Mouse (Mus musculus) forelimb bud, embryonic 11.5 days (tissue): ENCODE measurements around the gene Nrip3.

Source experiments
- DNase-seq: peaks from one replicate; pipeline ENCODE4 v3.0.0-alpha.2; 2012; ENCODE audit warnings: low read depth, low spot score

Gene Nrip3

DNA sequence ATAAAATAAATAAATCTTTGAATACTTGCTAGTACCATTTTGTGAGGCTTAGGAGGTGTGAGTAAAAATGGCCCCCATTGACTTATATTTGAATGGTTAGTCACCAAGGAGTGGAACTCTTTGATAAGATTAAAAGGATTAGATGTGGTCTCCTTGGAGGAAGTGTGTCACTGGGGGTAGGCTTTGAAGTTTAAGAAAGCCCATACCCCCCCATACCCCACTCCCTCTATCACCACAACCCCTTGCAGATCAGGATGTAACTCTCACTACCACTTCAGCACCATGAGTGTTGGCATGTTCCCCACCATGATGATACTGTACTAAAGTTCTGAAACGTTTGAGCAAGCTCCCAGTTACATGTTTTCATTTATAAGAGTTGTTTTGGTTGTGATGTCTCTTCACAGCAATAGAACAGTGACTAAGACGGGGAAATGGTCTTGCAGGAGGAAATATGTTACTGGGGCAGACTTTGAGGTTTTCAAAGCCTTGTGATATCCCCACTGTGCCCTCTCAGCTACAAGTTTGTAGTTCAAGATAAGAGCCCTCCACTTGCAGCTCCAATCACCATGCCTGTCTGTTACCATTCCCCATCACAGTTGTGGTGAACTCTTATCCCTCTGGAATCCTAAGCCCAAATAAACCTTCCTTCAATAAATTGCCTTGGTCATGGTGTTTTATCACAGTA, 13.0 kb downstream of the Nrip3 start:
- no peak for DNase-seq

DNA sequence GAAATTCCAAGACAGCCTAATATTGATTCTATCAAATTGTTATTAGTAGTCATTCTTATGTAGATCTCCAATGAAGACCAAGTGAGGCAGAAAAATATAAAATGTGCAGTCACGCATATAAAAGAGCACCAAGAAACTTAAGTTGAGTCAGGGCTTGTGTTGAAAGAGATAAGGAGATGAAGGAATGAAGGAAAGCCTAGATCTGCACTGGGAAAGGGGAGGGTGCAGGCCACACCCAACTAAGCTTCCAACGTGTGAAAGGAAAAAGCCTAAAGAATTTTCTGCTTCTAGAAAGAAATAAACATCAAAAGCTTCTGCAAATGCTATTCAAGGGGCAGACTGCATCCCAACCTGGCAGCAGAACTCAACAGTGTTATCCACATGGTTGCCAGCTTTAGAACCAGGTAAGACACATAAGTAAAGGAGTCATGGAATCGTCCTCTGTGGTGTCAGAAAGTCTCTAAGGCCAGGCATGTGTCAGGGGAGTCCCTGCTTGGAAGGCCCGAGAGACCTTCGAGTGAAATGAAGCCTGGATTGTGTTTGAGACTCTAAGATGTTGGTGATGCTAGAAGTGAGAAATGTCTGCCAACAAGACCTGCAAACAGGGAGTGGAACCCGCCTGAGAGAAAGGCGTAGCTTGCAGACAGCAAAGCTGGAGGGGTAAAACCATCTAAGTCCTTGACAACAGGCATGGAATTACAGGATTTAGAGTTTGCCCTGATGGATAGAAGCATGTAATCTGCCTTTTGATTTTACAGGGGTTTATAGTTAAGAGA, 14.1 kb downstream of the Nrip3 start:
- no peak for DNase-seq

DNA sequence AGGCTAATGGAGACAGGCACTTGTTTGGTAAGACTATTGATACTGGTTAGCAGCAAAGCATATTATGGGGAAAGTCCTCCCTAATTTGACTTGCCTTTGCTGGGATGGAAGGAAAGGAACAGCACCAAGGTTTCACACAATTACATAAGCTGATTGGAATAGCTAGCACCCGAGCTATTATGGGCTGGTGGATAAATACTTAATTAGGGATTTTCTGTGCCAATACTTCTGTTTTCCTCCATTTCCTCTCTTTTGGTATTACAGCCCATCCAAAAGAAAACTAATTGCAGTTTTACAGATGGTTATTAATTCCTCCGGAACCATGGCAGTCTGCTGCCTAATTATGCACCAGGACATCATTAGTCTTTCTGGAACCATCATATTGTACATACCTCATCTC, 17.8 kb downstream of the Nrip3 start:
- no peak for DNase-seq

DNA sequence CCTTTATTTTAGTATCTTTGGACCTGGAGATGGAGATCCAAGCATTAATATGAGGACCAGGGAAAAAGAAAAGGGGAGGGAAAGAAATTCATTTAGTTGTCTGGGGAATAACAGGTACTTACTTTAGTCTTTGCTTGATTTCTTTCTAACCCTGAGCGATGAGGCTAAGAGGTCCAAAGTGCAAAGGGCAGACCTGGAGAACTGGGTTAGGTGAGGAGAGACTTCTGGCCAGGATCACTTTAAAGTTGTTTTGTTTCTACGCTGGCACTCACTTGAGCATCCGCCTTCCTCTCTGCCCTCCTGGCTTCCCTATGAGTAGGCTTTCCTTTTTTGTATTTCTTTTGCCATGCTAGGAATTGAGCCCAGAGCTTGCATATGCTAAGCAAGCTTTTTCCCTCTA, 25.5 kb downstream of the Nrip3 start:
- DNase-seq = no peak

DNA sequence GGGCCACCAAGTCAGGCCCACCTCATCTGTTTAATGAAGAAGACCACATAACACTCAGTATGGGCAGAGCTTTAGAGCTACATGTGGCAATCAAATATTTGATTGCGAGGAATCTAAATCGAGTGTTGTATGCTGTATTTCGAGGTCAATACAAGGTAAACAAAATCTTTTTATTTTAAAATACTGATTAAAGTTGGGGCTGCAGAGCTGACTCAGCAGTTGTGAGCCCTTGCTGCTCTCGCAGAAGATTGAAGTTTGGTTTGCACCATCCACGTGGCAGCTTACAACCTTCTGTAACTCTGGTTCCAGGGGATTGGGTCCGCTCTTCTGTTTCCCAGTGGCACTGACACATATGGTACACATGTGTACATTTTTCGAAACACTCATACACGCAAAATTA, 27.8 kb downstream of the Nrip3 start:
- DNase-seq = no peak

DNA sequence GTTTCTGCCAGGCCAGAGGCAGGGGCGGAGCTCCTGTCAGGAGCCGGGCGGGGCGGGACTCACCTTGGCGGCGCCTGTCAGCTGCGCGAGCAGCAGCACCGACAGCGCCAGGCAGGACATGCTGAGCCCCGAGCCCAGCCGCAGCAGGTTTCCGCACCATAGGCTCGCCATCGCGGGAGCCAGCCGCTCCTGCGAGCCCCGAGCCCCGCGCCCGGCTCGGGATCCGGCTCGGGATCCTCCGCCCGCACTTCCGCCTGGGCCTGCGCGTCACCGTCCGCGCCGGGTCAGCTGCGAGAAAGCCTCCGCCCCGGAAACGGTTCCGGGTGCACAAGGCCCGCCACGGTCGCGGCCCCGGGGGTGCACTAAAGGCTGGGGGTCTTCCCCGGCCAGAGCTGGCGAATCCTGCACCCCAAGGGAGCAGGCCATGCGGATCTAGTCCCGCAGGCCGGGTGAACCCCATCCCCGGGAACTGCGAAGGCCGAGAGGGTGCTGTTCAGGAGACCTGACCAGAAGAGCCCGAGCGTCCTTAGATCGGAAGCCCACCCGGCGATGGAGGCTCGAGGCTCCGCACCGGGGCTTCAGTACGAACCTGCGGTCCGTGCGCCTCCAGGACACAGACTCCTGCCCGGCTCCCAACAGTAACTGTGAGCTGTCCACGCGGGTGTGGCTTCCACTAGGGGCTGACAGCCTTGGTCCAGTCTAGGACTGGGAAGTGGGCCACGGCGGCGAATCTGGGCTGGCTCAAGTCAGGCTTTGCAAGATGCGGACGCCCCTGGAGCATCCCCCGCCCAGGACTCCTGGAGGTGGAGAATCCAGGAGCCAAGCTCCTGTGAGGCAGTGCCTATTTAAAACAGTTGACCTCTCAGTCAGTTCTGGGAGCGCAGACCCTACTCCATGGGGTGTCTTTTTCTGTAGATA, 29.6 kb downstream of the Nrip3 start, which contains the start of gene Tmem9b:
Gene Tmem9b (minus strand): TSS at position 868 of the 918 bp plus-strand sequence.
- peak; percentile 57 for DNase-seq

DNA sequence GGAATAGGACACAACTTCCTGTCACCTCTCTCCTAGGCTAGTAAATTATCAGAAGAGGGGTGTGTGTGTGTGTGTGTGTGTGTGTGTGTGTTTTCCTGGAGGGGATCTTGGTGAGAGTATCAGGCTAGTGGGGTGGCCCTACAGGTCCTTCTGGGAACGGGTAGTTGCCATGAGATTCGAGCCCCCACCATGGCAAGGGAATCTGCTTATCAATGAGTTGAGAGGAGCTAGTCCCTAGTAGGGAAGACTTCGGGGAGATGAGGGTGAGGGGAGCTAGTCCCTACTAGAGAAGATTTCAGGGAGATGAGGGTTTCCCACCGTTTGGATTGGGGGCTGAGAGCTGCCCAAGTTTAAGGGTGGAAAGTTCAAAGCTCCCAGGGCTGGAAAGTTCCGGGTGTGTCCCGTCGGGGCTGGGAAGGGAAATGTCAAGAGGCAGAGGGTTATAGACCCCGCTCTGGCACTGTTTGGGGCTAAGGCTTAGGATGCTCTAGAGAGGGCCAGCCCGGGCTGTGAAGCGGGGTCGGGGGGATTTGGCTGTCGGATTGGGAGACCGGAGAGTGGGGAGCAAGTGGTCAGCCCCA, 30.3 kb downstream of the Nrip3 start:
- no peak for DNase-seq

DNA sequence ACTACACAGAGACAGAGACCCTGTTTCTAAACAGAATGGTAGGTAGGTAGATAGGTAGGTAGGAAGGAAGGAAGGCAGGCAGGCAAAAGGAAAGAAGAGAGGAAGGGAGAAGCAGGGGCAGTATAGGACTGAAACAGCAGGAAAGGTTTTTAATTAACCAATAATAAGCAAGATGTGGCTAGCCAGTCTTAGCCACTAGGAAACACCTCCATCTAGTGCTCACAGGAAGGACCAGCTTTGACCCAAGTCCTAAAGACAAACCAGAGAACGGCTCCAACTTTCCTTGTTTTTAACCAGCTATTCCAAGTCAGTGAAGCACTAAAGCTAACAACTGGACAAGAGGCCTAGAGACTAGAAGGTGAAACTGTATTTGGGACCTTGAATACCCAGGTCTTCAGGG, 34.1 kb downstream of the Nrip3 start:
- no peak for DNase-seq

DNA sequence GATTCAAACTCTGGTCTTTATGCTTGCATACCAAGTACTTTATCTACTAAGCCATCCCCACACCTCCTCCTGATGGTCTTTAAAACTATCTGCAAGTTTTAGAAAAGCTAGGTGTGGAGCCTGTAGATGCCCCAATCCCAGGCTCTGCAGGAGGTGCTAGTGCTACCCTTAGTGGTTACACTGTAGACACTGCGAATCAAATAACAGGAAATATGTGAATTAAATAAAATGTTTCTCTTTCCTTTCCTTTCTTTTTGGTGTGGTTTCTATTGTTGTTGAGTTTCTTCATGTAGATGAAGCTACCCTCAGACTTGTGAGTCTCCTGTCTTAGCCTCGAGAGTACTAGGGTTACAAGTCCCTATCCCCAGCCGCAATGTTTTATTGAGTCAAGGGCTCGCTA, 40.1 kb downstream of the Nrip3 start:
- DNase-seq = no peak

DNA sequence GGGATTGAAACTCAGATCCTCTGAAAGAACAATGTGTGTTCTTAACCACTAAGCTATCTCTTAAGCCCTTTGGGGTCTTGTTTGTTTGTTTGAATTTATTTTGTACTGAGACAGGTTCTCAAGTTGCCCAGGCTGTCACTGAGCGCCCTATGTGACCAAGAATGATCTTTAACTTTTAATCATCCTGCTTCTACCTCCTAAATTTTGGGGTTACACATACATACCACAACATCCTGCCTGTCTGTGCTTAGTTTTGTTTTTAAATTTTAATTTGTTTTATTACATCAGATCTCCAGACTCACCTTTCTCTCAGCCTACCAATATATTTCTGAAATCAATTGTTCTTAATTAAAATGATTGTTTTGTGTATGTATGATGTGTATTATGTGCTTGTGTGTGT, 40.8 kb downstream of the Nrip3 start:
- no peak for DNase-seq

DNA sequence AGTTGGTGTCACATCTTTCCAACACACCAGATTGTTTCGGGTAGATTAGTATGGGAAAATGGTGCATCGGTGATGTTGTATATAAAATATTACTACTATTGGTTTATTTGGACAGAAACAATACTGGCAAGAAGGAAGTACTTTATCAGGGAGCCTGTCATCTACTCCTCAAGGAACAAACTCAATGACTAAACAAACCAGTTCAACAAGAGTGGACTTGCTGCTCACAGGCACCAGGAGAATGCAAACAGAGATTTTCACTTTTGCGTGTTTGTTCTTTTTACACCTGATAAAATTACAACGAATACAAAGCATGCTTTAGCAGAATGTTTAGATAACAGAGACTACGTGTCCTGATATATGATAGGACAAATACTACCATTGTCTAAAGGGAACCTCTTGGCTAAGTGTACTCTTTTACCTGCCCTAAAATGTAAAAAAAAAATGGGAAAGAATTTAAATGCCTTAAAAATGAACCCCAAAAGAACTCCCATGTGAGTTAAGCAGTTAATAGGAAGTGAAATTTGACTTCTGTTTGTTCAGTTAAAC, 41.9 kb downstream of the Nrip3 start:
- no peak for DNase-seq

DNA sequence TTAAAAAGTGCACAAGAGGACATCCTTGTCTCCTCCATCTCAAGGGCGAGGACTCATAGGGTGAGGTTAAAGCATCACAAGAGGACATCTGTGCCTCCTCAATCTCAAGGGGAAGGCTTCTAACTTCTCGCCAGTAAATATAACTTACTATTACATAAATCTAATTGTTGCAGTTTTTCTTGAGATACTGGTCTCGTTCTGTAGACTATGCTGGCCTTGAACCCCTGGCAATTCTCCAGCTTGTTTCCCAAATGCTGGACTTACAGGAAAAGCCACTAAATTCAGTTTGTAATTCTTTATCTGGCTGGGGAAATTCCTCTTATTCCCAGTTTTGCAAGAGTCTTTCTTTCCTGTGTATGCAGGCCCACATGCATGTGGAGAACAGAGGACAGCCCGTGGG, 47.0 kb downstream of the Nrip3 start:
- DNase-seq = no peak

DNA sequence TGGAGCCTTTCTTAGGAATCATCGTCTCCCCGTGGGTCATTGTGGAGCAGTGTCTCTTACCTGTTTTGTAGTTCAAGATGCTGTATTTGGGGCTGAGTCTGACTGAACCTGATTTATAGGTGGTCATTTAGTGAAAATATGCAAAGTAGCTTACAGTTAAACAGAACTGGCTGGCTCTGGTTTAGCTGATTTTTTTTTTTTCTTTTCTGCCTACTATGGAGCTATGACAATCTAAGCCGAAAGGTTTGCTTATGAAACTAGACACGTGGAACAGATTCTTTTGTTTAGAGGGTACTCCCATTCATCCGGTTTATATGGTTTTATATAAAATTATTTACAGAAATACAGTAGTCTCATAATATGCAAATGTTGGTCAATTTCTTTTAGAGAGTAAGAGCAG, 50.2 kb downstream of the Nrip3 start, which contains the start of gene Ascl3:
Gene Ascl3 (minus strand): TSS at position 101 of the 400 bp plus-strand sequence.
- DNase-seq = no peak

DNA sequence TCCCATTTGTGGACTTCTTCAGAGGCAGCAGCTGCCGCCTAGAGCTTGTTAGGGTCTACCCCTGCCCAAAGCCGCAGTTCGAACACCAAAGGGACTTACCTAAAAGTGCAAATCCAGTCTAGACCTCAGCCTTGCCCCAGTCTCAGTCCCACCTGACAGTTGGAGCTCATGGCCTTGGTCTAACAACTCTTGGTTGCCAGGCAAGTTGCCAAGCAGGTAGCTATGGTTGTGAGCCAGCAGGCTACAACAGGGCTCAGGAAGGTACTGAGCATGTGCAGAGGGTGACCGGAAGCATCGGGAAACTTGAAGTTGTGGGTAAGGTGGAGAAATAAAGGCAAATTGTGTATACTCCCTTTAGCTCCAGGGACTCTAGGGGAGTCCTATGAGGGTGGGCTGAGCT, 58.1 kb downstream of the Nrip3 start, which contains the start of gene BC051019:
Gene BC051019 (minus strand): TSS at position 154 of the 400 bp plus-strand sequence.
- no peak for DNase-seq

DNA sequence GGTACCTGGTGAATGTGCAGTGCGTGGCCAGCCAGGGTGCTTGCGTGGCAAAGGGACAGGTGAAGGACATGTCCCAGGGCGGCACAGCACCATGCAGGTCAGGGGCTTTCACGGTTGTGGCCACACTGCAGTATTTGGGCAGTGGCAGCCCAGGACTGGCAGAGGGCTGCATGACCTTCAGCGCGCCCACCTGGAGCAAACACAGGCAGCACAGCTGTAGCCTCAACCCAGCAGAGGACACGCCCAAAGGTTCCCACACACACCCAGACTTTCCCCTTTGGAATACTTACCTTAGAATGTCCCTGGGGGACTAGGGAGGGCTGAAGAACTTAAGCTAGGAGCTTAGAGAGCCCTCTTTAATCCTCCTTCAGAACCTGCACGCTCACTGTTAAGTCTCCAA, 58.7 kb downstream of the Nrip3 start:
- no peak for DNase-seq

DNA sequence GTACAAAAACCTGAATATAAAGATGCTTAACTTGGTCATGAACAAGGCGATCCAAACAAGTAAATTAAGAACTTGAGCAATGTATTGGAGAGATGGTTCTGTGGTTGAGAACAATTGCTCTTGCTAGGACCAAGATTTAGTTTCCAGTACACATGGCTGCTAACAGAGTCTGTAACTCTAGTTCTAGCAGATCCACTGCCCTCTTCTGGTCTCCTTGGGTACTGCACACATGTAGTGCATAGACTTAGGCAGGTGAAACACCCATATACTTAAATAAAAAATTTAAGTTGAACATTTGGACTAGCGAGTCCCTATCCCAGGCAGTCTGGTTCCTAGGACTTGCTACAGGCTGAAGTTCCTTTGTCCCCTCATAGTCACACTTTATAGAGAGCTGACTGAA, 59.2 kb downstream of the Nrip3 start:
- no peak for DNase-seq

DNA sequence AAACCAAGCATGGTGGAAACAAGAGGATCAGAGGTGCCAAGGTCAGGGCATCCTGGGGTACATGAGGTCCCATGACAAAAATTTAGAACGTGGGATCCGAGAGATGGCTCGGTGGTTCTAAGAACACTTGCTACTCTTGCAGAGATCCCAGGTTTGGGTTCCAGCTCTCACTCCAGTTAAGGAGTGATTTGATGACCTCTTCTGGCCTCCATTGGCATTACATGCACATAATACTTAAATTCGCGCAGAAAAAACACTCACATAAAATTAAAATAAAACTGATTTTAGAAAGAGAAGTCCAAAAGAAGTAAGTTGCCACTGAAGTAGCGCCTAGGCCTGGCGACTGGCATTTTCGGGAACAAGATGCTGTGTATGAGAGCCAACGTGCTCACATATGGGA, 62.5 kb downstream of the Nrip3 start:
- DNase-seq = peak; percentile 49

DNA sequence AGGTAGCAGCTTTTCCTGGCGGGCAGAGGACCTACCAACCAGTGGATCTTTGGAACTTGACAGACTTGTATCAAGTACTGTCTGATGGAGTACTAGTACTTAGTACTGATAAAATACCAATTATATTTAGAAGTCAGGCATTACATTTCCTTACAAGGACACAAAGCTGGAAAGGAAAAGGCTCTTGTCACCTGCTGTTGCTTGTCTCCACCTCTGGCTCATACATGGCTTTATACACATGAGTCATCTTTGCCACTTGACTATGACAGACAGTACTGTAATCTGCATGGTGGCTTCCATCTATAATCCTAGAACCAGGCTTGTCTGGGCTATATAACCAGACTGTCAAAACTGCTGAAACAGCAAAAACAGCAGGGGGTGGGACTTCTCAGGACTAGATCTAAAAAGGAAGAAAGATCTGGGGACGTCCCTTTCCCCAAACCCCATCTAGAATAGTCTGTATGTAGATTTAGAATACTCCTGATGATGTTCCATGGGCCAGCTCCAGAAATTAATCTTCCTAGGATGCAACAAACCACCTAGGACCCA, 68.3 kb downstream of the Nrip3 start:
- no peak for DNase-seq

DNA sequence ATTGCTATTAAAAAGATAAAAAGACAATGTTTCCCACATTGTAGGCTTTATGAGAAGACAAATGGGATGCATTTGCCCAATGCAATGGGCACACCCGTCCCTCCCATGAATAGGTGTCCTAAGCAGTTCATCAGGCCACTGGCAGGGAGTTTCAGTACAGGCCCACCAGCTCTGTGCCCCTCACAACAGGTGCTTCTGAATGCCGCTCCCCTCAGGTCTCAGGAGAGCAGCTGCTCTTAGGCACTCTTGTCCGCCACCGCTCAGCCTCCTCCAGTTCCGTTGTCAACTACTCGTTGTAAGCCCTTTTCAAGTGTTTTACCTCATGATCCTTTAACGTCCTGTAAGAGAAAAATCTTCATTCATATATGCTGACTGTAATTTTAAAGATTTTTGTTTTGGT, 69.6 kb downstream of the Nrip3 start:
- no peak for DNase-seq

DNA sequence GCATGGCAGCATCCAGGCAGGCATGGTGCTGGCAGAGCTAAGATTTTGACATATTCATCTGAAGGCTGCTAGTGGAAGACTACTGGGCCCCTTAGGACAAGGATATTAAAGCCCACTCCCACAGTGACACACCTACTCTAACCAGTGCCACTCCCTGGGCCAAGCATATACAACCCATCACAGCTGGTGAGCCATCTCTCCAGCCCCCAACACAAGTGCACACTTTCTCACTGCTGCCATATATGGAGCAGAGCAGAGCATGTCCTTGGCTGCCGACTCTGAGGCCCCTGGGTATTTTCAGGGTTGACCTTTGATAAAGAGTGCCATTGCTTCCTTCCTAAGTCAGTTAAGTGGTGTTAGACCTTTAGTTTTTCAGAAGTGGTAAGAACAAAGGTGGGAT, 71.8 kb downstream of the Nrip3 start:
- no peak for DNase-seq

DNA sequence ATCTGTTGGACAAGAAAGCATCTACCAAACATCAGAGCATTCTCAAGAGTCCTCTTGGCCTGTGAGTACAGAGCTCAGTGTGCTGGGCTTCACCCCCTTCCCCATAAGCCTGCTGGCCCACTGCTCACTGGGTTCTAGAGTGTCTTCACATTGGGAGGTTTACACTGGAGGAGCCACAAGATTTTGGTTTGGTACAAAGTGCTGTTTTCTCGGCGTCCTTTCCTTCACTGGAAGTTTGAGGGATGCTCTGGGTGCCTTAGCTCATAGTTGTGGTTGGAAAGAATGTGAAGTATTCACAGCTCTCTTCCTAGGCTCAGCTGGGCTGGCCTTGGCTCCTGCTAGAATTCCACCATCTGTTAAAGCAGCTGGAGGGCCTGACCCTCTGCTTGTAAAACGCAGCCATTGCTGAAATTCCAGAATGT, 72.9 kb downstream of the Nrip3 start:
- peak; percentile 40 for DNase-seq
